Mouse (Mus musculus): Measurements from ENCODE around the gene Psma3.

DNA sequence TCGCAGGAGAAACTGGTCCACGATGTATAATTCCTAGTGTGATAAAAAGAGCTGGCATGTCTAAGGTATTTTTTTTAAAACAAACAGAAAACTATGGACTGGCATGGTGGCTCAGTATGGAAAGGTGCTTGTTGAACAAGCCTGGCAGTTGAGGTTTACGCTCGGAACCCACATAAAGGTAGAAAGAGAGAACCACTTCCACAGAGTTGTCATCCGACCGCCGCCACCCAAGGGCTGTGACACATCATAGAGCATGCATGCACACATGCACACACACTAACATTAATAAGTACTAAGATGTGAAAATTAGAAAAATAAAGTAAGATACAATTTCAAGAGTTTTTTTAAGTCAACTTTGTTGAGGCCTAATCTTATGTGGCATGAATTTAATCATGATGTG lies 33.6 kb upstream of the Psma3 start:
- TF ChIP-seq CTCF (IDR thresholded peaks at IDR 0.05; ENCODE audit: insufficient read depth, low read length) (no peak), POLR2A (IDR thresholded peaks at IDR 0.05; ENCODE audit: borderline replicate concordance, extremely low read depth, low read depth, low read length) (no peak)
